Mouse (Mus musculus) monocyte, adult 2 months (primary cell): Measurements from ENCODE around the gene Gm32687.
"Not testable (repeated sequence)": the region's sequence is repeated elsewhere in the genome, so short reads cannot be mapped to it uniquely, and the experiment has no call there.

Source experiments
- DNase-seq, 2 experiments: peaks; one replicate each; pipeline ENCODE4 v3.0.0; 2022; ENCODE audit warnings: low spot score in 2 of 2, low read depth in 1 of 2

The Gm32687 gene

DNA sequence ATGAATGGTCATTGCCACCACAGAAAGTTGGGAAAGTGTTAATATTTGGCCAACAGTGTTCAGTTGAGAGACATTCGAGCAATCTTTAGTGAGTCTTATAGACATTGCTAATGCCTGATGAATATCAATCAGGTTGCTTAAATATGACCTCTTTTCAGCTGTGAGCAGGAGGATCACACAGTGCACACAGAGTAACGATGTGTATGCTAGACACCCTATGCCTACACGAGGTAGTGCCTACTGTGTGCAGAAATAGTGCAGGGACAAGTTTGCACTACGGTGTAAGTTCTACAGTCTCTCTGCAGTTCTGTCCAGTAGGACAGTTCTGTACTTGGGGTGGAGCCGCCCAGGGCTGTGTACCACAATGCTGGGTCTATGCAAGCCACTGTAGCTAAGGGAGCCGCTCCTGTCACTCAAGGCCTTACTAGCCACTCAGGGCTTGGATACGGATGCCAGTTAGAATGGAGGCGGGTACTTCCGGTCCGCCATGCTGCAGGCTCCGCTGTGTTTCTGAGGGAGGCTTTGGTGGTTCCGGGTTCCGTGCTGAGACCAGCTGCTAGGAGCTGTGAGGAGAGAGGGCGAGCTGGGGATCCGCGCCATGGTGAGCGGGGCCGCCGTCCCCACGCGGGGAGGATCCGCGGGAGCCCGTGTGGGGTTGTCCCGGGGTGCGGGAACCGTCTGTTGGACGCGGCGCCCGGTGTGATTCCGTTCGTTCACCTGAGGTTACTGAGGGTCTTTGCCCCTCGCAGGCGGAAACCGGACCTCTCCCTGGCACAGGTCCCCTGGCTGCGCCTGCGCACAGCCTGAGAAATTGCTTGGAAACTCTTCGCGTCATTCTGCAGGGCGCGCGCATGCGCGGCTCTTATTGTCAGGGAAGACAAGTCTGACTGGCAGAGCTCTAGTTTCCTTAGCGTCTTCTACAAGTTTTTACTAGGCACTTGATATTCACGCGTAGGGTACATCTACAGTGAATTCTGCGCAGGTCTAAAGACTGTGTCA is at the start of gene Gm32687:
Gene Gm32687, plus strand, starts transcription at position 526 of the 999 bp plus-strand sequence.
- DNase-seq = not testable (repeated sequence)

DNA sequence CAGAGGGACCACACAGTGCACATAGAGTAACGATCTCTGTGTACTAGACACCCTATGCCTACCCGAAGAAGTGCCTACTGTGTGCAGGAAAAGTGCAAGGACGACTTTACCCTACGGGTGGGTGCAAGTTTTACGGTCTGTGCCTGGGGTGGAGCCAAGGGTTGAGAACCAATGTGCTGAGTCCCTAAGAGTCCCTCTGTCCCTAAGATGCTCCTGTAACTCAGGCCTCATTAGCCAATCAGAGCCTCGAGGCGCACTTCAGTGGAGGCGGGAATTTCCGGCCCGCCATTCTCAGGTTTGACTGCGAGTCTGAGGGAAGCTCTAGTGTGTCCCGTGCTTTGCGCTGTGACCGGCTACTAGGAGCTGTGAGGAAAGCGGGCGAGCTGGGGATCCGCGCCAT is 17.5 kb upstream of the Gm32687 start:
- not testable (repeated sequence) for DNase-seq

DNA sequence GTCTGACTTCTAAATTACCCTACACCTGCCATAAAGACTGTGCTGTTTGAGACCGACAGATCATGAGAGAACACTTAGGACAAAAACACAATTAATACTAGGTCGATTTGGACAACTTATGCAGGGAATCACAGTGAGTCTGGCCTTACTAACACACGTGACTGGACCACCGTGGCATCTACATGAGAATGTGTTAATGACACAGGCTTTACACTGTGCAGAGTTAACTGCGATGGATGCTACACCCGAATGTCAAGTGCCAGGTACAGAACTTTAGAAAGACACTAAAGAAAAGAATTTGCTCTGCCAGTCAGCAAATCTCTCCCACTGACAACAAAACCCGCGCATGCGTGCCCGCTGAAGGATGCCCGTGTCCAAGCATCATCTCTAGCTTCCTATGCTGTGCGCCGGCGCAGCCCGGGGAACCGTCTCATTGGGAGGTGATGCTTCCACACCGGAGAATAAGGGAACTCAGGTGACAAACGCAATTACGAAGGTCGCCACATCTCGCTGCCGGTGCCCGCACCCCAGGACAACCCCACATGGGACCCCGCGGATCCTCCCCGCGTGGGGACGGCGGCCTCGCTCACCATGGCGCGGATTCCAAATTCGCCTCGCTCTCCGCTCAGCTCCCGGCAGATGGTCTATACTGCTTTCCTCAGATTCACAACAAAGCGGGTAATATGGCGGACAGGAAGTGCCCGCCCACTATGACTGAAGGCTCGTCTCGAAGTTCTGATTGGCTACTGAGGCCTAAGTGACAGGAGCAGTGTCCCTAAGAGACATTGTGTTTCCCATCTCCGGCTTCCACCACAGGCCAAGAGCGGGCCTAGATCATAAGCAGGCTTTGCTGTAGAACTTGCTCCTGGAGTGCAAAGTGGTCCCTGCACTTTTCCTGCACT is 66.4 kb downstream of the Gm32687 start, which contains the start of gene Zfp781:
Gene Zfp781, minus strand, starts transcription at position 639 of the 902 bp plus-strand sequence.
- DNase-seq = not testable (repeated sequence)
